Mouse (Mus musculus): ENCODE measurements around the gene Hist1h3i.
"Not testable (repeated sequence)": the region's sequence is repeated elsewhere in the genome, so short reads cannot be mapped to it uniquely, and the experiment has no call there.

Gene Hist1h3i

GRCm38 (mm10) chr13:21783255-21783617 is at the start of gene Hist1h3i:
TSS of gene Hist1h3i (minus strand) at chr13:21783370.
- peak; percentile 47 for DNase-seq (ENCODE audit: low spot score)

DNA sequence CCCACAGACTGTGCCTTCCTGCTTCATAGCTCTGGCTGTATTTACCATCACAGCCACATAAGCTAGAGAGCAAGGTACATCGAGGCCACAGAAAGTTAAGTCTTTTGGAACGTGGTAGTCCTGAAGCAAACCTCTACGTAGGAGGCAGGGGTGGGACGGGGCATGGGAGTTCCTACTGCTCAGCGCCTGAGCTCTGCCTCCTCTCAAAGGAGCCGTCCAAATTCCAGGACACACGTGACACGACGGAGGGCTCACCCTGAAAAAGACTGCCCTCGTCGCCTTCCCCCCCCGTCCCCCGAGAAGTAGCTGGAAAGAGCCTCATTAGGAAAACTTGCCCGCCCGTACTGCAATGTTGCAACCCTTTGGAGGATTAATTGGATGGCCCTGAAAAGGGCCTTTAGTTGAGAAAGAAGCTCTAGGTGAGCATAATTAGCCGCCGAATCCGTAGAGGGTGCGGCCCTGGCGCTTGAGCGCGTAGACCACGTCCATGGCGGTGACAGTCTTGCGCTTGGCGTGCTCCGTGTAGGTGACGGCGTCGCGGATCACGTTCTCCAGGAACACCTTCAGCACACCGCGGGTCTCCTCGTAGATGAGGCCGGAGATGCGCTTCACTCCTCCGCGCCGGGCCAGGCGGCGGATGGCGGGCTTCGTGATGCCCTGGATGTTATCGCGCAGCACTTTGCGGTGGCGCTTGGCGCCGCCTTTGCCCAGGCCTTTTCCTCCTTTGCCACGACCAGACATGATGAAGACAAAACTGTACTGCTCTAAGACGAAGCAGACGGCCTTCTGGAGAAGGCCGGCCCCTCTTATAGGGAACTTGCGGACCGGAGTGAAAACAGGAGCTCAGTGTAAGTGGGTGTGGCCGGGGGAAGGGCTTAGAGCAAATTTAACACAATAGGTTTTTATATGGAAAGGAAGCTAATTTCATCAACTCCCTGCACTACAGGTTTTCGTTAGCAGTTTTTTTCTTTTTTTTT is 48.5 kb upstream of the Hist1h3i start, which contains the start of gene Hist1h4n:
Gene Hist1h4n, minus strand, starts transcription at position 779 of the 977 bp plus-strand sequence.
- DNase-seq (ENCODE audit: low spot score): peak; percentile 15

DNA sequence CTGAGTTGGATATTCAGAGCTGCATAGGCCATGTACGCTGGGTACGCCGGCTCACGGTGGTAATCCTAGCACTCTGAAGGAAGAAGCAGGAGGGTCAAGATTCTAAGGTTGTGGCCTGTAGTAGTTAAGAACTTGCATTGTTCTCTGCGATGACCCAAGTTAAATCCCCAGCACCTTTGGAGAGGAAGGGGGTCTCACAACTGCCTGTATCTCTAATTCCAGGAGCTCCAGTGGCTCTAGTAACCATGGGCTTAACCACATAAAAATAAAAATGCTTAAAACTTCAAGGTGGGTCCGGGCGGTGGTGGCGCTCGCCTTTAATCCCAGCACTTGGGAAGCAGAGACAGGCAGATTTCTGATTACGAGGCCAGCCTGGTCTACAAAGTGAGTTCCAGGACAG is 47.2 kb upstream of the Hist1h3i start:
- DNase-seq (ENCODE audit: low spot score): no peak

DNA sequence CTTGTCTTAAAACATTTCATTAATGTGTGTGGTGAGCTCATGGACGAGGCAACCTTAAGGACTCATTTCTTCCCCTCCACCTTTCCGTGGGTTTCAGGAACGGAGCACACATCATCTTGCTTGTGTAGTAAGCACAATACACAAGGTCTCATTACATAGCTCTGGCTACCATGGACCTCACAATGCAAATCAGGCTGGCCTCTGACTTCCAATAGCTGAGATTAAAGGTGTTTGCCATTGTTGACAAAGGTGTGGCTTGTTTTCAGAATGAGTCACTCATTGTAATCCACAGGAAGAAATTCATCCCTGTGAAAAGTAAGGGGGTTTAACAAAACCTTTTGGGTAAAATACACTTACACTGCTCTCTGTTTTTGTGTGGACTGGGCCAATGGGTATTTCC is 45.3 kb upstream of the Hist1h3i start:
- no peak for DNase-seq (ENCODE audit: low spot score)

- DNase-seq (ENCODE audit: low spot score): not testable (repeated sequence)
Measured at GRCm38 (mm10) chr13:21820082-21820890, 37.1 kb upstream of the Hist1h3i start.

DNA sequence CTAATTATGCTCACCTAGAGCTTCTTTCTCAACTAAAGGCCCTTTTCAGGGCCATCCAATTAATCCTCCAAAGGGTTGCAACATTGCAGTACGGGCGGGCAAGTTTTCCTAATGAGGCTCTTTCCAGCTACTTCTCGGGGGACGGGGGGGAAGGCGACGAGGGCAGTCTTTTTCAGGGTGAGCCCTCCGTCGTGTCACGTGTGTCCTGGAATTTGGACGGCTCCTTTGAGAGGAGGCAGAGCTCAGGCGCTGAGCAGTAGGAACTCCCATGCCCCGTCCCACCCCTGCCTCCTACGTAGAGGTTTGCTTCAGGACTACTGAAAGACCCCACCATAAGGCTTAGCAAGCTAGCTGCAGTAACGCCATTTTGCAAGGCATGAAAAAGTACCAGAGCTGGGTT is 28.9 kb upstream of the Hist1h3i start:
- not testable (repeated sequence) for DNase-seq (ENCODE audit: low spot score)

DNA sequence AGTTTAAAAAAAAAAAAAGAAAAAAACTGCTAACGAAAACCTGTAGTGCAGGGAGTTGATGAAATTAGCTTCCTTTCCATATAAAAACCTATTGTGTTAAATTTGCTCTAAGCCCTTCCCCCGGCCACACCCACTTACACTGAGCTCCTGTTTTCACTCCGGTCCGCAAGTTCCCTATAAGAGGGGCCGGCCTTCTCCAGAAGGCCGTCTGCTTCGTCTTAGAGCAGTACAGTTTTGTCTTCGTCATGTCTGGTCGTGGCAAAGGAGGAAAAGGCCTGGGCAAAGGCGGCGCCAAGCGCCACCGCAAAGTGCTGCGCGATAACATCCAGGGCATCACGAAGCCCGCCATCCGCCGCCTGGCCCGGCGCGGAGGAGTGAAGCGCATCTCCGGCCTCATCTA is 28.4 kb upstream of the Hist1h3i start, which contains the start of gene Hist1h4m:
Gene Hist1h4m, plus strand, starts transcription at position 208 of the 400 bp plus-strand sequence.
- peak; percentile 57 for DNase-seq (ENCODE audit: low spot score)

DNA sequence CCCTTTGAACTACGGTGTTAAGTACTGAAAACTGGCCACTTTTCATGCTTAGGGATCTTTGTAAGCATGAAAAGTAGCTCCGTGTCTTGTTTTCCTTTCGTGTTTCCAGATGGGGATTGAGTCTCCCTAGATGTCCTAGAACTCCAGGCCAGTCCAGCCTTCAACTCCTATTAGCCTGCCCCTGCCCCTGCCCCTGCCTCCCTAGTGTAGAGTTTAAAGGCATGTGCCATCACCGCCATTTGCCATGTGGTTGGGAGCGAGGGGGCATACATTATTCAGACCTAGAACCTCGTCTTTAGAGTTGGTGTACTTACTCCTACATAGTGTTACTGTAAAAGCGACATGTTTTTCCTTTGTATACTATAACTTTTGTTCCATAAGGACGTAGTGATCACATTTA is 27.9 kb upstream of the Hist1h3i start:
- not testable (repeated sequence) for DNase-seq (ENCODE audit: low spot score)

DNA sequence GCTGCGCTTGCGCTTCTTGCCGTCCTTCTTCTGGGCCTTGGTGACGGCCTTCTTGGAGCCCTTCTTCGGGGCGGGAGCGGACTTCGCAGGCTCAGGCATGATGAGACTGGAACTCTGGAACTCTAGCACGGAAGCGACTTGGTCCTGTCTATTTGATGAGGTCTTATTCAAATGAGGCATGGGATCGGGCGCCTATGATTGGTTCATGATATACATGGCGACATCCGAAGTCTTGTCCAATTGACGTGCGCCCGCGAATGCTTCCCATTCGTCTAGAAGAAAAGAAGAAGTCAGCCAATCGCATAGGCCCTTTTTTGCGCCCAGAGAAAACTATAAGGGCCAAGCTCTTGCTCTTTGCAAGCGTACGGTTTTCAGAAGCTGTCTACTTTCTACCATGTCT is 26.9 kb upstream of the Hist1h3i start, which contains the start of the genes Hist1h2bq and Hist1h2ao:
Gene Hist1h2bq, minus strand, starts transcription at position 125 of the 400 bp plus-strand sequence.
Gene Hist1h2ao, plus strand, starts transcription at position 393 of the 400 bp plus-strand sequence.
- DNase-seq (ENCODE audit: low spot score): not testable (repeated sequence)

DNA sequence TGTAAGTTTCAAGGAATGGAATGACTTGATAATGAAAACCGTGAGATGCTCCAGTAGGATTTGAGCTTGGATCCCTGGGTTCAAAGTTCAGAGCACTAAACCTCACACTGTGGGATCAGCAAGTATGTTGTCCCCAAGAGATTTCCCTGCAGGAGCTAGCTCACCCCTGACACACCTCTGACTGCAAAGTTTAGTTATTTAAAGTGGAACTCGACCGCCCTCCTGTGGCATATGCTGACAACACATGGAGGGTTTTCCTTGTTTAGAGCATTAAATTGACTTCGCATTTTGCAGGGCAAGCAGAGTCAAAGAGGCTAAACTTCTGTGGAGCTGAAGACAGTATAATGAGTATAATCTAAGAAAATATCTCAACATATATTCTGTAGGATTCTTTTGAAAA is 19.9 kb upstream of the Hist1h3i start:
- DNase-seq (ENCODE audit: low spot score): not testable (repeated sequence)

DNA sequence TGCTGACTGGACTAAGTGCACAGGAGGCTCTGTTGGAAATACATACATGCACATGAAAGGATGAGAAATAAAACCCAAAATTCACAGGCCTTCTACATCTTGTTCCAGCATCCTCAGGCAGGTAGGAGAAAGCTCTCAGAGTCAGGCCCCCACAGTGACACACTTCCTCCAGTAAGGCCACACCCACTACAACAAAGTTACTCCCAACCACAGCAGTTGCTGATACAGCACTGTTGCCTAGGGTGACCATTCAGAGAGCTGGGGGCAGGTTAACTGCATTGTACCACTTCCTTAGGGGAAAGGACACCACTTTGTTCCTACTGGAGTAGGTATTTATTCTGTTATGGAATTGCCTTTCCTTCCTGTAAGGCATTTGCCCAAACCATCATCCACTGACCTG is 14.0 kb upstream of the Hist1h3i start:
- DNase-seq (ENCODE audit: low spot score): not testable (repeated sequence)

DNA sequence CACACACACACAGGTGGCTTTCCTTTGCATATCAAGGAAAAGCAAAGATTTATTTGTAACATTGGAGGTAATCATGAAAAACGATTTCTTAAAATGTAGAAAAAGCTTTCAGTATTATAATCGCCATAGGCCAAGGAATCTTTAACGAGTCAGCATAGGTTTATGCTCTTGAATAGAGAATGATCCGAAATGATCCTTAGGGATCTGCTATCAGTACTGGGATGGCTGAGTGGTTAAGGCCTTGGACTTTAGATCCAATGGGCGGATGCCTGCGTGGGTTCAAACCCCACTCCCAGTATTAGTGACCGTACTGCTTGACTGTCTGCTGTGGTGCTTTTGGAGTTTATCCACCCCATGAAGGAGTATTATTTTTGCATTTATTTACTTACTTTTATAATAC is 12.4 kb upstream of the Hist1h3i start:
- no peak for DNase-seq (ENCODE audit: low spot score)

DNA sequence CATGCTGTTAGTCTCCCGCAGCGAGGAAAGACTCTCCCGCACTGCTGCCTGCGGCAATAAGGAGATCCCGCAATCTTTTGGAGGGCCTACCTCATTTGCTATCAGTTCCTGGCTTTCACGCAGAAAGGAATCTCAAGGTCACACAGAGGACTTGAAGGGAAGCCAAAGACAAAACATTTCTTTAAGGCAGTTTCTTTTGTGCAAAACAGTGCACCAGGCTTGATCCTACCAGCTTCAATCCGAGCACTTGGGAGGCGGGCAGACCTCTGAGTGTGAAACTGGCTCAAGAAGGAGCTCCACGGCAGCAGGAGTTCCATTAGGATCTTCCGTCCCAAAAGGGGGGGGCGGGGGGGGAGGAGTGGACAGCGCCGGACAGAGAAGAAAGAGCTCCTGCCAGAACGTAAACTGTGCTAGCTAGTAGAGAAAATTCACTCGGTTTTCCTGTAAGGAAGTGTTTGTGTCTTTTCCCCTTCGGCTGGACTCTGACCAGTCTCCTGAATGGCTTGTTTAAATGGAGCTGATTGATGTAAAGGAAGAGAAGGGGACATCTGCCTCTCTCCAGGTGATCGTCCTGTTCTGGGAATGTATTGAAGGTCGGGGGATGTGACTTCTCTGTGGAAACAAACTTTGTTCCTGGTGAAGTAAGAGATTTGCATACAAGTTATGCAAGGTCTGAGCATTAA is 7.6 kb upstream of the Hist1h3i start:
- DNase-seq (ENCODE audit: low spot score): no peak

DNA sequence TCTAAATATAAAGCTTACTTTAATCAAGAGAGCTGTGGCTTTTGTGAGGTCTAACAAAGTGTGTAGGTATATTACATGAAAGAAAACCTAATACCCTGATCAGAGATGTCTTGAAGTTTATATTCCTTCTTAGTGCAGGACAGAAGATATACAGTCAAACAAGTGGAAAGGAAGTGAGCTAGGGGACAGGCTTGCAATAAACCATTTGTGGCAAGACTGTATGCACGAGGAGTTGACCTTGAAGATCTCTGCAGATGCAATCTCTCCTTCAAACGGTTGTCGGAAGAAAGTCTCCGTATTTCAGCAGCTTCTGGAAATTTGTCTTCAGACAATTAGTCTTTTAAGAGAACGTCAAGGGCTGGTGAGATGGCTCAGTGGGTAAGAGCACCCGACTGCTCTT is 6.8 kb upstream of the Hist1h3i start:
- DNase-seq (ENCODE audit: low spot score): no peak

GRCm38 (mm10) chr13:21787760-21788593 is 4.8 kb upstream of the Hist1h3i start:
- DNase-seq (ENCODE audit: low spot score): no peak

GRCm38 (mm10) chr13:21786899-21787629 is 3.9 kb upstream of the Hist1h3i start, which contains the start of the genes Hist1h2an and Hist1h2bp:
TSS of gene Hist1h2an (minus strand) at chr13:21787218.
TSS of gene Hist1h2bp (plus strand) at chr13:21787461.
- DNase-seq (ENCODE audit: low spot score): peak; percentile 86

- no peak for DNase-seq (ENCODE audit: low spot score)
Measured at GRCm38 (mm10) chr13:21786189-21786898, 3.2 kb upstream of the Hist1h3i start.

DNA sequence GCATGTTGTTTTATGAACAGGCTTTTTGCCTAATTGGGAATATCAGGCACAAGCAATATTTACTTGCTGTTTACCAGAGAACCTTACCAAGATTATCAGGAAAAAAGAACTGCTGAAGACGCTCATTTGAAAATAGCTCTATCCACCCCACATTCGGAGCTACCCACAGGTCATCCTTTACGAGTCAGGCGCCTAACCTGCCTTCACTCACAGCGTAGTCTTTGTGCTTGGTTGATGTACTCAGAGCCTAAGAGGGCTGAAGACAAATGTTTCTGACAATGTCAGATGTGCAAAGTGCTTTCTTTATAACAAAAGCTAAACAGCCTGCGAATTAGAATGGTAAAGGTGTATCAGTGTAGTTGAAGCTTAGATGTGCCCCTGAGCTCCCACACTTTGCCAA is 1.1 kb upstream of the Hist1h3i start:
- DNase-seq (ENCODE audit: low spot score): no peak

DNA sequence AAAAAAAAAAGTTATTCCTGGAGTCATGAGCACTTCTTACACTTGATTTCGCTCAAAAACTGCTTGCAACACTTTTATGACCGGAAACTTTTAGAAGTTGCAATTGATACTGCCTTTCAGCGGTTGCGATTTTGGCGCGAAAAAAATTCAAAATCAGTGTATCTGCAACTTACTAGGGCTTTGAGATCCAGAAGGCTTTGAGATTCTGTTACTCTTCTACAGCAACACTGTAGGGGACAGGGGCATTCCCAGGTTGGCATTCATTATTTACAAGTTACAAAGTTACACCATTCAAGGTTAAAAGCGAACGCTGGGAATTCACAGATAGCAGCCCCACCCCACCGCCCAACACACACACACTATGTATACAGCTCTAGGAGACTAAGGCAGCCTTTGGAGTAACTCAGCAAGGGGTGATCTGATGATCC is 578 bp upstream of the Hist1h3i start:
- peak; percentile 7 for DNase-seq (ENCODE audit: low spot score)
